Mouse (Mus musculus) liver, embryonic 16.5 days (tissue): ENCODE results near the gene Ppcdc. TPM values are rescaled to one million over a fixed set of nuclear protein-coding genes. Genes with fewer than 3 reads are reported as not detected.

ENCODE experiments used
- polyA plus RNA-seq: library from polyadenylated mRNA; unstranded; fragments of >200 nt; fragmentation: Nextera tagmentation; extraction: Ambion mirVana; gene quantifications from 2 replicates; pipeline ENCODE4 v1.2.1, GENCODE M21; 2015

Gene Ppcdc
- polyA plus RNA-seq, 1 experiment from 2014 or later: 10.4 TPM

Other genes starting within 250 kb of the Ppcdc start
- not detected in 2 replicates for gene Trcg1, start 203.6 kb downstream of the Ppcdc start, polyA plus RNA-seq
- gene 1700017B05Rik, start 177.5 kb downstream of the Ppcdc start, polyA plus RNA-seq: 14.1 and 16.9 TPM in 2 replicates
- gene Scamp5, start 27.9 kb upstream of the Ppcdc start, polyA plus RNA-seq: 7.8 and 7.9 TPM in 2 replicates
- gene Rpp25, start 63.9 kb upstream of the Ppcdc start, polyA plus RNA-seq: 0.41 and 0.57 TPM in 2 replicates
- gene Cox5a, start 81.2 kb upstream of the Ppcdc start, polyA plus RNA-seq: 266 and 275 TPM in 2 replicates
- 5.3 and 5.7 TPM in 2 replicates for gene Fam219b, start 97.4 kb upstream of the Ppcdc start, polyA plus RNA-seq
- gene Mpi, start 112.6 kb upstream of the Ppcdc start, polyA plus RNA-seq: 9.9 and 12.3 TPM in 2 replicates
- 23.6 and 26.2 TPM in 2 replicates for gene Scamp2, start 120.8 kb upstream of the Ppcdc start, polyA plus RNA-seq
- gene Ulk3, start 149.3 kb upstream of the Ppcdc start, polyA plus RNA-seq: 5.2 and 5.5 TPM in 2 replicates
- gene Cplx3, start 166.2 kb upstream of the Ppcdc start, polyA plus RNA-seq: not detected in 2 replicates
- gene Lman1l, start 180.7 kb upstream of the Ppcdc start, polyA plus RNA-seq: not detected in 2 replicates
- gene Csk, start 213.5 kb upstream of the Ppcdc start, polyA plus RNA-seq: 13.3 and 13.5 TPM in 2 replicates
- gene Cyp1a2, start 243.6 kb upstream of the Ppcdc start, polyA plus RNA-seq: 0.12 TPM in 2 replicates
- gene Cyp1a1, start 247.8 kb upstream of the Ppcdc start, polyA plus RNA-seq: 0.05 and 0.07 TPM in 2 replicates